Mouse (Mus musculus) stomach, postnatal 0 days (tissue): ENCODE measurements at regions not wholly inside any gene's neighbourhood (a gene's known extent, or its start where the extent isn't known, plus 50 kb on each side); places are given as distances from the start of the nearest gene placed in this dataset.

Experiments
- ATAC-seq: fragments of 200-750 bp; cut with Nextera tagmentation; 2 replicates; pipeline ENCODE4 v1.8.0; 2017; ENCODE audit not compliant: low FRiP score, low TSS enrichment
- DNase-seq: peaks from one replicate; pipeline ENCODE4 v3.0.0-alpha.2; 2016; ENCODE audit warnings: low spot score
- H3K27ac ChIP-seq: fragments of 300-500 bp; sonication (generic); replicated peaks from 2 replicates; pipeline ENCODE4 v1.5.1; 2014; ENCODE audit warnings: mild to moderate bottlenecking, control low read depth
- H3K27me3 ChIP-seq: fragments of 300-500 bp; sonication (generic); 2 replicates; pipeline ENCODE4 v1.6.1; 2014; ENCODE audit warnings: low read length; ENCODE audit not compliant: control insufficient read depth, insufficient read depth
- H3K36me3 ChIP-seq: fragments of 300-500 bp; sonication (generic); 2 replicates; pipeline ENCODE4 v1.6.1; 2014; ENCODE audit warnings: low read length, mixed read lengths; ENCODE audit not compliant: control insufficient read depth, insufficient read depth
- H3K4me1 ChIP-seq: fragments of 300-500 bp; sonication (generic); replicated peaks from 2 replicates; pipeline ENCODE4 v1.6.1; 2014; ENCODE audit warnings: antibody characterized with exemption; ENCODE audit not compliant: control insufficient read depth, insufficient read depth
- H3K4me2 ChIP-seq: fragments of 300-500 bp; sonication (generic); replicated peaks from 2 replicates; pipeline ENCODE4 v1.6.1; 2014; ENCODE audit warnings: low read depth, mild to moderate bottlenecking, control low read depth, moderate library complexity
- H3K4me3 ChIP-seq: fragments of 300-500 bp; sonication (generic); 2 replicates; pipeline ENCODE4 v1.5.1; 2014; ENCODE audit warnings: low read depth, low read length, control low read depth
- H3K9ac ChIP-seq: fragments of 300-500 bp; sonication (generic); 2 replicates; pipeline ENCODE4 v1.6.1; 2014; ENCODE audit warnings: mild to moderate bottlenecking, low read length, control low read depth, mixed read lengths
- H3K9me3 ChIP-seq: fragments of 300-500 bp; sonication (generic); 2 replicates; pipeline ENCODE4 v1.6.1; 2016; ENCODE audit warnings: low read length; ENCODE audit not compliant: control insufficient read depth
- CTCF ChIP-seq: IDR thresholded peaks from 2 replicates; pipeline ENCODE4 v1.5.1; 2016; ENCODE audit warnings: antibody characterized with exemption, low read depth, mild to moderate bottlenecking, moderate library complexity
- EP300 ChIP-seq: optimal IDR thresholded peaks from 2 replicates; pipeline ENCODE3; 2016; ENCODE audit warnings: antibody characterized with exemption
- WGBS: fragments of 180-500 bp; shearing (Covaris S2); extraction: QIAGEN DNeasy Blood & Tissue Kit; methylation state at CpG from one replicate; pipeline ENCODE4 v1.1.7; 2014; 5-methylcytosine and 5-hydroxymethylcytosine counted together

DNA sequence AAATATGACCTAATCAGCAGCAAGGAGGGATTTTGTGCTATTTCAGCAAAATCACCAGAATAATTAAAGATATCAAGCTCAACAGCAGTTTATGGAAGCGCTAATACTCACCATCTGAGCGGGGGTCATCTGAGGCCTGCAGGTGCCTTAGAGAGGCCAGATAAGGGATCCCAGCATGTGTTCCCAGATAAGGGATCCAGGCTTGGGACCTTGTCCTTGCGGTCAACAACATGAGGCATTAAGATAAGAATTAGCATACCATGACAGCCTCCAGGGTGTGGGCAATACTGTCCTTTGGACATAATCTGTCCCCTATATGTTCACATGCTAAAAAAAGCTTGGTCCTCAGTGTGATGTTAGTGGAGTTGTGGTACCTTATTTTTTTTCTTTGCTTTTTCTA is 105.4 kb upstream of the Nr3c2 start:
- TF ChIP-seq CTCF, result no peak
- no peak for TF ChIP-seq EP300
- H3K9me3 ChIP-seq, result no peaks in the 10 kb centered on the region
- H3K4me3 ChIP-seq, result no peak overlapping the region
- H3K36me3 ChIP-seq, result no peaks in the 10 kb centered on the region
- 86% methylated on average over 3 of the region's 3 CpGs for WGBS
- DNase-seq (no peak), ATAC-seq (no peak)
- no peak overlapping the region for H3K4me2 ChIP-seq
- H3K27me3 ChIP-seq, result no peaks in the 10 kb centered on the region
- H3K9ac ChIP-seq, result no peak overlapping the region
- H3K4me1 ChIP-seq, result no peaks in the 10 kb centered on the region
- no peak overlapping the region for H3K27ac ChIP-seq

DNA sequence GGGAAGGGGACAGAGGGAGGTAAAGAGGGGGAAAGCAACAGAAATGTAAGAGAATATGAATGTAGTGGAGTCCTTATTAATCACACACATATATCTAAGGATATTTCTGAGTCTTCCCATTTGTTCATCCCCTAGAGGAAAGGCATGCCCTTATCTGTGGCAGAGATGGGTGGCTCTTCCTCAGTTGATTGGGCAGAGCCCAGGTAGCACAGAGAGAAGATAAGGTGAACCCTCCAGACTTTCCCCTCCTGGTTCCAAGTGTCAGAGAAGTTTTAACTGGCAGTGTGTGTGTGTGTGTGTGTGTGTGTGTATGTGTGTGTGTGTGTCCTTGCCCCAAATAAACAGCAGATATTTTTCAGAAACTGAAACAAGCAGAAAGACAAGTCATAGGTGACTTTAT is 99.2 kb upstream of the Nr3c2 start:
- ATAC-seq (no peak), DNase-seq (no peak)
- Histone ChIP-seq H3K9me3 (no peaks in the 10 kb centered on the region), H3K27ac (no peak overlapping the region), H3K4me1 (no peaks in the 10 kb centered on the region), H3K36me3 (no peaks in the 10 kb centered on the region), H3K9ac (no peak overlapping the region), H3K27me3 (no peaks in the 10 kb centered on the region), H3K4me2 (no peak overlapping the region), H3K4me3 (no peak overlapping the region)
- no peak for TF ChIP-seq CTCF
- no peak for TF ChIP-seq EP300

DNA sequence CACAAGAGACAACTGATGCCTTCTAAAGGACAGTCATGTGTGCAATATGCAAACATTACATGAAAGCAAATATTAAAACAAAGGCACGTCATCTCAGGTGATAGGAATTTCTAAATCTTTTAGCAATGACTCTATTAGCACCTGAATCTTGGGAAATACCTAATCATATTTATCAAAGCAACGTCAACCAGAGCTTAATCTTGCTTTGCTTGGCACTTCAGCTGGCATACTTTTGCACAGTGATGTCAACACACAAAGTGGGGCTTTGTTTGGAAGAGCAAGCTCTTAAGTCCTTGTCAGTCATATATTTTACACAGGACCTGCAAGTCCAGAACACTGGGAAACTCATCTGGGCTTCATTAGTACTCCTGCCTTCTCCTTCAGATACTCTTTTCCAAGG is 75.8 kb upstream of the Nr3c2 start:
- no peak overlapping the region for H3K27ac ChIP-seq
- no peak overlapping the region for H3K9ac ChIP-seq
- no peaks in the 10 kb centered on the region for H3K27me3 ChIP-seq
- DNase-seq (no peak), ATAC-seq (no peak)
- TF ChIP-seq CTCF (no peak), EP300 (no peak)
- no peaks in the 10 kb centered on the region for H3K4me1 ChIP-seq
- 57% methylated on average over 2 of the region's 2 CpGs for WGBS
- no peaks in the 10 kb centered on the region for H3K36me3 ChIP-seq
- no peaks in the 10 kb centered on the region for H3K9me3 ChIP-seq
- no peak overlapping the region for H3K4me3 ChIP-seq
- no peak overlapping the region for H3K4me2 ChIP-seq
